Mouse (Mus musculus) kidney, adult 2 months (tissue): ENCODE results near the gene Lyrm7.

Source experiments
- CTCF ChIP-seq: fragments of 200-500 bp; conservative IDR thresholded peaks from 2 replicates; pipeline ENCODE4 v1.5.1; 2011; ENCODE audit warnings: low read depth, mild to moderate bottlenecking, control low read depth, low read length, moderate library complexity, mixed read lengths; ENCODE audit not compliant: insufficient read depth, insufficient read length
- POLR2A ChIP-seq: fragments of 200-500 bp; IDR thresholded peaks from one replicate; pipeline ENCODE4 v1.6.1; 2011; ENCODE audit warnings: low read depth, low read length, control low read depth

- TF ChIP-seq CTCF = no peak
- no peak for TF ChIP-seq POLR2A
These were observed 19.2 kb upstream of the Lyrm7 start for GRCm38 (mm10) chr11:54879922-54880321.
